Mouse (Mus musculus): Measurements from ENCODE around the gene Tinag. TPM values are rescaled to one million over a fixed set of nuclear protein-coding genes. Genes with fewer than 3 reads are reported as not detected.

The Tinag gene
- polyA plus RNA-seq, 1 experiment from 2014 or later, result 0.36 TPM

- Histone ChIP-seq H3K36me3 (ENCODE audit: control insufficient read depth, insufficient read depth, low read length) (no peaks in the 10 kb centered on the region), H3K4me3 (ENCODE audit: low read depth, low read length) (no peak overlapping the region), H3K9ac (ENCODE audit: low read length) (no peak overlapping the region), H3K4me2 (no peak overlapping the region), H3K27ac (ENCODE audit: low read depth, low read length) (no peak overlapping the region), H3K9me3 (ENCODE audit: control insufficient read depth, low read length) (no peaks in the 10 kb centered on the region), H3K4me1 (ENCODE audit: control insufficient read depth, insufficient read depth, low read length) (no peaks in the 10 kb centered on the region), H3K27me3 (ENCODE audit: control insufficient read depth, insufficient read depth, low read length) (no peaks in the 10 kb centered on the region)
- DNase-seq (ENCODE audit: low spot score, missing footprints) (no peak), ATAC-seq (ENCODE audit: low FRiP score) (no peak)
- WGBS, result 78% methylated on average over 9 of the region's 9 CpGs
Measured at GRCm38 (mm10) chr9:77032430-77033154, 13.0 kb downstream of the Tinag start.

GRCm38 (mm10) chr9:77025271-77025670 lies 20.3 kb downstream of the Tinag start:
- ATAC-seq (ENCODE audit: low FRiP score) (no peak), DNase-seq (ENCODE audit: low spot score, missing footprints) (no peak)
- no peak overlapping the region for H3K4me2 ChIP-seq
- H3K9me3 ChIP-seq (ENCODE audit: control insufficient read depth, low read length), result no peaks in the 10 kb centered on the region
- H3K27ac ChIP-seq (ENCODE audit: low read depth, low read length), result no peak overlapping the region
- H3K4me1 ChIP-seq (ENCODE audit: control insufficient read depth, insufficient read depth, low read length), result no peaks in the 10 kb centered on the region
- no peaks in the 10 kb centered on the region for H3K27me3 ChIP-seq (ENCODE audit: control insufficient read depth, insufficient read depth, low read length)
- H3K4me3 ChIP-seq (ENCODE audit: low read depth, low read length), result no peak overlapping the region
- WGBS, result 86% methylated on average over 2 of the region's 2 CpGs
- no peak overlapping the region for H3K9ac ChIP-seq (ENCODE audit: low read length)
- no peaks in the 10 kb centered on the region for H3K36me3 ChIP-seq (ENCODE audit: control insufficient read depth, insufficient read depth, low read length)

- WGBS, result 80% methylated on average over 4 of the region's 4 CpGs
- no peaks in the 10 kb centered on the region for H3K4me1 ChIP-seq (ENCODE audit: control insufficient read depth, insufficient read depth, low read length)
- no peak for ATAC-seq (ENCODE audit: low FRiP score)
Measured at GRCm38 (mm10) chr9:77018935-77019334, 26.7 kb downstream of the Tinag start.

GRCm38 (mm10) chr9:76996021-76996420 lies 49.6 kb downstream of the Tinag start:
- Histone ChIP-seq H3K4me3 (ENCODE audit: low read depth, low read length) (no peak overlapping the region), H3K27me3 (ENCODE audit: control insufficient read depth, insufficient read depth, low read length) (no peaks in the 10 kb centered on the region), H3K9ac (ENCODE audit: low read length) (no peak overlapping the region), H3K4me2 (no peak overlapping the region), H3K27ac (ENCODE audit: low read depth, low read length) (no peak overlapping the region), H3K36me3 (ENCODE audit: control insufficient read depth, insufficient read depth, low read length) (no peaks in the 10 kb centered on the region), H3K9me3 (ENCODE audit: control insufficient read depth, low read length) (no peaks in the 10 kb centered on the region), H3K4me1 (ENCODE audit: control insufficient read depth, insufficient read depth, low read length) (no peaks in the 10 kb centered on the region)
- no peak for ATAC-seq (ENCODE audit: low FRiP score)
- no peak for DNase-seq (ENCODE audit: low spot score, missing footprints)
- 90% methylated on average over 1 of the region's 1 CpGs for WGBS

More at GRCm38 (mm10) chr9:77018935-77019334, 26.7 kb downstream of the Tinag start:
- Histone ChIP-seq H3K9ac (ENCODE audit: low read length) (no peak overlapping the region), H3K4me2 (no peak overlapping the region), H3K9me3 (ENCODE audit: control insufficient read depth, low read length) (no peaks in the 10 kb centered on the region), H3K27ac (ENCODE audit: low read depth, low read length) (no peak overlapping the region), H3K27me3 (ENCODE audit: control insufficient read depth, insufficient read depth, low read length) (no peaks in the 10 kb centered on the region), H3K4me3 (ENCODE audit: low read depth, low read length) (no peak overlapping the region), H3K36me3 (ENCODE audit: control insufficient read depth, insufficient read depth, low read length) (no peaks in the 10 kb centered on the region)
- DNase-seq (ENCODE audit: low spot score, missing footprints), result peak; percentile 12

- Histone ChIP-seq H3K4me2 (no peak overlapping the region), H3K4me3 (ENCODE audit: low read depth, low read length) (no peak overlapping the region), H3K9me3 (ENCODE audit: control insufficient read depth, low read length) (no peaks in the 10 kb centered on the region), H3K4me1 (ENCODE audit: control insufficient read depth, insufficient read depth, low read length) (no peaks in the 10 kb centered on the region), H3K36me3 (ENCODE audit: control insufficient read depth, insufficient read depth, low read length) (no peaks in the 10 kb centered on the region), H3K27ac (ENCODE audit: low read depth, low read length) (no peak overlapping the region), H3K27me3 (ENCODE audit: control insufficient read depth, insufficient read depth, low read length) (no peaks in the 10 kb centered on the region), H3K9ac (ENCODE audit: low read length) (no peak overlapping the region)
- ATAC-seq (ENCODE audit: low FRiP score) (no peak), DNase-seq (ENCODE audit: low spot score, missing footprints) (no peak)
Measured at GRCm38 (mm10) chr9:76989946-76990345, 55.6 kb downstream of the Tinag start.

- WGBS, result 88% methylated on average over 1 of the region's 1 CpGs
- no peaks in the 10 kb centered on the region for H3K9me3 ChIP-seq (ENCODE audit: control insufficient read depth, low read length)
- no peak for ATAC-seq (ENCODE audit: low FRiP score)
Measured at GRCm38 (mm10) chr9:76934813-76935212, 110.8 kb downstream of the Tinag start.

GRCm38 (mm10) chr9:76915093-76915661 lies 130.4 kb downstream of the Tinag start:
- Histone ChIP-seq H3K27ac (ENCODE audit: low read depth, low read length) (no peak overlapping the region), H3K9ac (ENCODE audit: low read length) (no peak overlapping the region), H3K4me1 (ENCODE audit: control insufficient read depth, insufficient read depth, low read length) (no peaks in the 10 kb centered on the region), H3K4me2 (no peak overlapping the region), H3K4me3 (ENCODE audit: low read depth, low read length) (no peak overlapping the region), H3K36me3 (ENCODE audit: control insufficient read depth, insufficient read depth, low read length) (no peaks in the 10 kb centered on the region), H3K27me3 (ENCODE audit: control insufficient read depth, insufficient read depth, low read length) (no peaks in the 10 kb centered on the region), H3K9me3 (ENCODE audit: control insufficient read depth, low read length) (no peaks in the 10 kb centered on the region)
- 86% methylated on average over 5 of the region's 5 CpGs for WGBS
- DNase-seq (ENCODE audit: low spot score, missing footprints) (no peak), ATAC-seq (ENCODE audit: low FRiP score) (no peak)

More at GRCm38 (mm10) chr9:76934813-76935212, 110.8 kb downstream of the Tinag start:
- DNase-seq (ENCODE audit: low spot score, missing footprints), result no peak
- no peak overlapping the region for H3K4me3 ChIP-seq (ENCODE audit: low read depth, low read length)
- no peaks in the 10 kb centered on the region for H3K36me3 ChIP-seq (ENCODE audit: control insufficient read depth, insufficient read depth, low read length)
- H3K4me2 ChIP-seq, result no peak overlapping the region
- no peak overlapping the region for H3K9ac ChIP-seq (ENCODE audit: low read length)
- no peak overlapping the region for H3K27ac ChIP-seq (ENCODE audit: low read depth, low read length)
- no peaks in the 10 kb centered on the region for H3K27me3 ChIP-seq (ENCODE audit: control insufficient read depth, insufficient read depth, low read length)
- H3K4me1 ChIP-seq (ENCODE audit: control insufficient read depth, insufficient read depth, low read length), result no peaks in the 10 kb centered on the region

Data from midbrain, embryonic 11.5 days (tissue).